Mouse (Mus musculus): ENCODE results near the gene Ugt1a2. TPM values are rescaled to one million over a fixed set of nuclear protein-coding genes. Genes with fewer than 3 reads are reported as not detected.

Gene Ugt1a2
- polyA plus RNA-seq, 1 experiment from 2014 or later: not detected

DNA sequence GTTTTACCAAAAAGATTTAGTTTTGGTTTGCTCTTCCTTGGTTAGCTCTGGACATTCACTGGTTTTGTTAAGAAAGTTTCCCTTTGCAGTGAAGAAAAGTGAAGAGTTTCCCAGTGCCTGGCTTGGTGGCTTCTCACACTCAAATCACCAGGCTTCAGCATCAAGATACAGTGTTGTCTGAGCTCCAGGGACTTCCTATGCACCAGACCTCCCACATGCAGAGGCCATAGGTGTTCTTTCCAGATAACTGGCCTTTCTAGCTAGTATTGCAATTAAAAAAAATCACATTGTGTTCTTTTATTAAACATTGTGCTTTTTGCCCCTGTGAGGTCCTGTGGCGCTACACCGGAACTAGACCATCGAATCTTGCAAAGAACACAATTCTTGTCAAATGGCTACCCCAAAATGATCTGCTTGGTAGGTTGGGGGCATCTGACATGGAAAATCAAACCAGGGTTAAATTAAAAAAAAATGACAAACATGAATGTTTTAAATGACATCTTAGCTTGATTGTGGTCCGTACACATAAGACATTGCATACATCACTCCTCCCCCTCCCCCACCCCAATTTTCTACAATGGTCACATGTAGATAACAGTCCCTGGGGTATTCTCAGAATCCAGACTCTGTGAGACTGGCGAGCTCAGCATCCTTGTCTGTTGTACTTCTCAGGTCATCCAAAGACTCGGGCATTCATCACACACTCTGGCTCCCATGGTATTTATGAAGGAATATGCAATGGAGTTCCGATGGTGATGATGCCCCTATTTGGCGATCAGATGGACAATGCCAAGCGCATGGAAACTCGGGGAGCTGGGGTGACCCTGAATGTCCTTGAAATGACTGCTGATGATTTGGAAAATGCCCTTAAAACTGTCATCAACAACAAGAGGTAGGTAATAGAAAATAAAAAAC, 15.3 kb downstream of the Ugt1a2 start:
- Histone ChIP-seq H3K4me3 (ENCODE audit: low read length) (no peak overlapping the region), H3K36me3 (ENCODE audit: control insufficient read depth, insufficient read depth, low read length) (no peaks in the 10 kb centered on the region), H3K4me1 (replicated peaks; ENCODE audit: control insufficient read depth, insufficient read depth, low read length) (no peaks in the 10 kb centered on the region), H3K9ac (ENCODE audit: low read length) (no peak overlapping the region), H3K27ac (ENCODE audit: low read length) (no peak overlapping the region), H3K27me3 (ENCODE audit: control insufficient read depth, insufficient read depth, low read depth, low read length) (no peaks in the 10 kb centered on the region), H3K4me2 (ENCODE audit: low read depth, low read length) (no peak overlapping the region), H3K9me3 (ENCODE audit: control insufficient read depth, low read length) (peaks cover 55% of the 10 kb centered on the region)
- ATAC-seq (ENCODE audit: low read depth): no peak
- WGBS: 67% methylated on average over 10 of the region's 10 CpGs

DNA sequence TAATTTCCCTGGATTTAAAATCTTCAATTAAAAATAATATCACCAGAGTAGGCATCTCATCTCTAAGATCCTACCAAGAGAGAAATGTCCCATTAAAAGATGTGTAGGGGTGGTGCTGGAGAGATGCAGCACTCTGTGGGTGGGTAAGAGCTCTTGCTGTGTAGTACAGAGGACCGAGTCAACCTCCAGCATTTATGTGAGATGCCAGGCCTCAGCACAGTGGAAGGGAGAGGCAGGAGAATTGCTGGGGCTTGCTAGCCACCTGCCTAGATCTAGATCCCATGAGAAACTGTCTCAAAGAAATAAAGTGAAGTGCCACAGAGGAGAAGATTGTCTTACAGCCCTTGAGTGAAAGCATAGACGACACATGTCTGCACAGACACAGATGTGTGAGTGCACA, 16.1 kb downstream of the Ugt1a2 start:
- no peaks in the 10 kb centered on the region for H3K36me3 ChIP-seq (ENCODE audit: control insufficient read depth, insufficient read depth, low read length)
- H3K4me1 ChIP-seq (replicated peaks; ENCODE audit: control insufficient read depth, insufficient read depth, low read length): no peaks in the 10 kb centered on the region
- H3K4me3 ChIP-seq (ENCODE audit: low read length): no peak overlapping the region
- no peak overlapping the region for H3K4me2 ChIP-seq (ENCODE audit: low read depth, low read length)
- H3K9me3 ChIP-seq (ENCODE audit: control insufficient read depth, low read length): peaks cover 52% of the 10 kb centered on the region
- no peak for ATAC-seq (ENCODE audit: low read depth)
- H3K27ac ChIP-seq (ENCODE audit: low read length): no peak overlapping the region
- H3K9ac ChIP-seq (ENCODE audit: low read length): no peak overlapping the region
- no peaks in the 10 kb centered on the region for H3K27me3 ChIP-seq (ENCODE audit: control insufficient read depth, insufficient read depth, low read depth, low read length)
- WGBS: 54% methylated on average over 2 of the region's 2 CpGs

DNA sequence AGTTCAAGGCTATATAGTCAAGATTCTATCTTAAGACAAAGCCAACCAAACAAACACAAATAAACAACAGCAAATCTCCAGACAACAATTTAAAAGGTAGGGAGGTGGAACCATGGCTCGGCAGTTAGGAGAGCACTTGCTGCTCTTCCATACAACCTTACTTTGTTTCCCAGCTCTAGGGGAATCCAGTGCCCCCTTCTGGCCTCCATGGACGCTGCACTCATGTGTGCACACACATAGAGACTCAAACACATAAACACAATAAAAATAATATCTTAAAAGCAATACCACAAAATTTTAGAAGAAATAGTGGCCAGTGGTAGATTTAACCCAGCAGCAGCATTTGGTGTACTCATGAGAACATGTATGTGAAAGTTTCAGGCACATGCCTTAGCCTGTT, 16.7 kb downstream of the Ugt1a2 start:
- H3K27ac ChIP-seq (ENCODE audit: low read length): no peak overlapping the region
- H3K4me2 ChIP-seq (ENCODE audit: low read depth, low read length): no peak overlapping the region
- no peak for ATAC-seq (ENCODE audit: low read depth)
- no peak overlapping the region for H3K4me3 ChIP-seq (ENCODE audit: low read length)
- H3K27me3 ChIP-seq (ENCODE audit: control insufficient read depth, insufficient read depth, low read depth, low read length): no peaks in the 10 kb centered on the region
- no peaks in the 10 kb centered on the region for H3K36me3 ChIP-seq (ENCODE audit: control insufficient read depth, insufficient read depth, low read length)
- no peak overlapping the region for H3K9ac ChIP-seq (ENCODE audit: low read length)
- no peaks in the 10 kb centered on the region for H3K4me1 ChIP-seq (replicated peaks; ENCODE audit: control insufficient read depth, insufficient read depth, low read length)
- WGBS: 48% methylated on average over 2 of the region's 2 CpGs
- H3K9me3 ChIP-seq (ENCODE audit: control insufficient read depth, low read length): peaks cover 46% of the 10 kb centered on the region

DNA sequence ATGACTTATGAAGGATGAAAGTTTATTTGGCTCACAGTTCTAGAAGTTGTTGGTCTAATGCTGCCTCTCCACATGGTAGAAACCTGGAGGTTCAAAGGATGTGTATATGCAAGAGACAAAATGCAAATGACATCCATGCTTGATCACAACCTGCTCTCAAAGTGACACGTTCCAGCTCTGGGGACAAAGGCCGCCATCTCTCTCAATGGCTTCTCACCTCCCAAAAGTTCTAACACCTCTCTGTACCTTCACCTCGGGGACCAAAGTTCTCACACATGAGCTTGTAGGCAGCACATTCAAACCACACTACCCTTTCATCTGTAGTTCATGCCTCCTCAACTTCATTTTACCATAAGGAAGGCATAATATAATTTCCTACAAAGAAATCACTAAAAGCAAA, 17.2 kb downstream of the Ugt1a2 start:
- H3K27me3 ChIP-seq (ENCODE audit: control insufficient read depth, insufficient read depth, low read depth, low read length): no peaks in the 10 kb centered on the region
- H3K9me3 ChIP-seq (ENCODE audit: control insufficient read depth, low read length): peaks cover 41% of the 10 kb centered on the region
- no peak overlapping the region for H3K4me2 ChIP-seq (ENCODE audit: low read depth, low read length)
- 31% methylated on average over 3 of the region's 3 CpGs for WGBS
- H3K4me3 ChIP-seq (ENCODE audit: low read length): no peak overlapping the region
- H3K9ac ChIP-seq (ENCODE audit: low read length): no peak overlapping the region
- ATAC-seq (ENCODE audit: low read depth): no peak
- H3K36me3 ChIP-seq (ENCODE audit: control insufficient read depth, insufficient read depth, low read length): no peaks in the 10 kb centered on the region
- H3K4me1 ChIP-seq (replicated peaks; ENCODE audit: control insufficient read depth, insufficient read depth, low read length): no peaks in the 10 kb centered on the region
- H3K27ac ChIP-seq (ENCODE audit: low read length): no peak overlapping the region

DNA sequence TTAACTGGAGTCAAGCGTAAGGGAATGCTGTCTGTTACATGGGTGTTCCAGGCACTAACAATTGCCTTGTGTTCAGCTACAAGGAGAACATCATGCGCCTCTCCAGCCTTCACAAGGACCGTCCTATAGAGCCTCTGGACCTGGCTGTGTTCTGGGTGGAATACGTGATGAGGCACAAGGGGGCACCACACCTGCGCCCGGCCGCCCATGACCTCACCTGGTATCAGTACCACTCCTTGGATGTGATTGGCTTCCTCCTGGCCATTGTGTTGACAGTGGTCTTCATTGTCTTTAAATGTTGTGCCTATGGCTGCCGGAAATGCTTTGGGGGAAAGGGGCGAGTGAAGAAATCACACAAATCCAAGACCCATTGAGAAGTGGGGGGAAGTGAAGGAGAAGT, 17.6 kb downstream of the Ugt1a2 start:
- 70% methylated on average over 9 of the region's 9 CpGs for WGBS
- Histone ChIP-seq H3K4me1 (replicated peaks; ENCODE audit: control insufficient read depth, insufficient read depth, low read length) (no peaks in the 10 kb centered on the region), H3K9me3 (ENCODE audit: control insufficient read depth, low read length) (peaks cover 39% of the 10 kb centered on the region), H3K36me3 (ENCODE audit: control insufficient read depth, insufficient read depth, low read length) (no peaks in the 10 kb centered on the region), H3K27ac (ENCODE audit: low read length) (no peak overlapping the region), H3K4me3 (ENCODE audit: low read length) (no peak overlapping the region), H3K27me3 (ENCODE audit: control insufficient read depth, insufficient read depth, low read depth, low read length) (no peaks in the 10 kb centered on the region), H3K4me2 (ENCODE audit: low read depth, low read length) (no peak overlapping the region), H3K9ac (ENCODE audit: low read length) (no peak overlapping the region)
- no peak for ATAC-seq (ENCODE audit: low read depth)

DNA sequence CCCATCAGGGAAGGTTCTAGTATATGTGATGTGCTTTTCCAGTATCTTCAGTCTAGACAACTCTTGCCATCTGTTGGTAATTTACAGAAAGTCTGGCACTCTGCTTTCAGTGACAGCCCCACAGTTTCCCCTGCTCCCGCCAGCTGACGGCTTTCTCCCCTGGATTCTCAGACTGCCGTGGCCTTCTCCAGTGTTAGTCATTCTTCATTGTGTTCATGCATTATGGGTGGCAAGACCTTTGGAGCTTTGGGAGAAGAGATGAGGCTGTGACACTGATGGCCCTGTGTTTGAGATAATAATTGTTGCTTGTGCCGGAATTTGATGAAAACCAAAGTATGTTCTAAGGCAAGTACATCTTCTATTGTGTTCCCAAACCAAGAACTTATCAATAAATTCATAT, 18.2 kb downstream of the Ugt1a2 start:
- H3K9ac ChIP-seq (ENCODE audit: low read length): no peak overlapping the region
- no peak for ATAC-seq (ENCODE audit: low read depth)
- no peaks in the 10 kb centered on the region for H3K27me3 ChIP-seq (ENCODE audit: control insufficient read depth, insufficient read depth, low read depth, low read length)
- no peak overlapping the region for H3K4me2 ChIP-seq (ENCODE audit: low read depth, low read length)
- H3K4me1 ChIP-seq (replicated peaks; ENCODE audit: control insufficient read depth, insufficient read depth, low read length): no peaks in the 10 kb centered on the region
- H3K4me3 ChIP-seq (ENCODE audit: low read length): no peak overlapping the region
- WGBS: 47% methylated on average over 4 of the region's 4 CpGs
- H3K9me3 ChIP-seq (ENCODE audit: control insufficient read depth, low read length): peaks cover 35% of the 10 kb centered on the region
- H3K36me3 ChIP-seq (ENCODE audit: control insufficient read depth, insufficient read depth, low read length): no peaks in the 10 kb centered on the region
- no peak overlapping the region for H3K27ac ChIP-seq (ENCODE audit: low read length)

DNA sequence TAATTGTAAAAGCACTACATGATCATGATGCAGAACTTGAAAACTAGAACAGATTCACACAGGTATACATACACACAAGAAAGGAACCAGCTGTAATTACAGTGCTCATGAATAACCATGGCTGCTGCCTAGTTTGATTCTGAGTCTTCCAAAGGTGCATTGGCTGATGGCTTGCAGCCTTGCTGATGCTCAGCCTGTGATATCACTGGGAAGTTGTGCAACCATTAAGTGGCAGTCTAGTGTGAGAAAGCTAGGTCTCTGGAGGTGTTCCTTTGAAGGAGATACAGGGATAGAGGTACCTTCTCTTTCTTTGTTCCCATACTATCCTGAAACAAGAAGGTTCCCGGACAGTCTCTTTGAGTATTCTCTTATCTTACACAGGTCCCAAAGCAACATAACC, 18.7 kb downstream of the Ugt1a2 start:
- Histone ChIP-seq H3K4me1 (replicated peaks; ENCODE audit: control insufficient read depth, insufficient read depth, low read length) (no peaks in the 10 kb centered on the region), H3K4me3 (ENCODE audit: low read length) (no peak overlapping the region), H3K27ac (ENCODE audit: low read length) (no peak overlapping the region), H3K9me3 (ENCODE audit: control insufficient read depth, low read length) (peaks cover 31% of the 10 kb centered on the region), H3K36me3 (ENCODE audit: control insufficient read depth, insufficient read depth, low read length) (no peaks in the 10 kb centered on the region), H3K9ac (ENCODE audit: low read length) (no peak overlapping the region), H3K4me2 (ENCODE audit: low read depth, low read length) (no peak overlapping the region), H3K27me3 (ENCODE audit: control insufficient read depth, insufficient read depth, low read depth, low read length) (no peaks in the 10 kb centered on the region)
- no peak for ATAC-seq (ENCODE audit: low read depth)
- 11% methylated on average over 1 of the region's 1 CpGs for WGBS

DNA sequence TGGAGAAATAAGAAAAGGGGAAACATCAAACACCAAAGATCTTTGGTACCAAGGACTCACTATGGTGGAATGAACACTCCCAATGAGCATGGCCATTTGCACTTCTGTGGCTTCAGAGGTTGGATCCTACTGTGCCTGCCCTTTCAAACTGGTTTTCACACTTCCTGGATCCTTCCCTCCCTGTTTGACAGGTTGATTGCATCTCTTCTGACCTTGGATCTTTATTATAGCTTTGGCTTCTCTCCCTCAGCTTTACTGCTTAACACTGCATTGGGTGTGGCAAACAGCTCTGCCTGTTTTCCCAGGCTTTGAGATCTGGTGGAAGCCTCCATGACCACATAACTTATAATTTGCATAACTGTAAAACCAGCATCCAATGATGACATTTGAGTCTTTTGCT, 19.9 kb downstream of the Ugt1a2 start:
- Histone ChIP-seq H3K27ac (ENCODE audit: low read length) (no peak overlapping the region), H3K9me3 (ENCODE audit: control insufficient read depth, low read length) (peaks cover 22% of the 10 kb centered on the region), H3K27me3 (ENCODE audit: control insufficient read depth, insufficient read depth, low read depth, low read length) (no peaks in the 10 kb centered on the region), H3K4me3 (ENCODE audit: low read length) (no peak overlapping the region), H3K4me2 (ENCODE audit: low read depth, low read length) (no peak overlapping the region), H3K9ac (ENCODE audit: low read length) (no peak overlapping the region), H3K4me1 (replicated peaks; ENCODE audit: control insufficient read depth, insufficient read depth, low read length) (no peaks in the 10 kb centered on the region), H3K36me3 (ENCODE audit: control insufficient read depth, insufficient read depth, low read length) (no peaks in the 10 kb centered on the region)
- no peak for ATAC-seq (ENCODE audit: low read depth)

DNA sequence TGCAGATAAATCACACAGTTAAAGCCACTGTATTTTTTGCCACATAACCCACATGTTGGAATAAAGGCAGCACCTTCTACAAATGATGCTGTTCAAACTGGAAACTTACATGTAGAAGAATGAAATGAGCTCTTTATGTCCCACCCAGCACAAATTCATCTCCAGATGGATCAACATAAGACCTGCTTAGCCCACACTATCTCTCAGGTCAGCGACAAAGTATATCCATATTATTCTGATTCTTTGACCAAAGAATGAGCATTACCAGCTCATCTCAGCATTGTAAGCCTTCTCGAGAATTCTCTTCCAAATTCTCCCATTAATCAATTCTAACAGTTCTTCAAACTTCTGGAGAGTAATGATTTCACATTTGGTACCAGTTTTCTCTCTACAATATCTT, 21.8 kb downstream of the Ugt1a2 start:
- Histone ChIP-seq H3K9ac (ENCODE audit: low read length) (no peak overlapping the region), H3K4me3 (ENCODE audit: low read length) (no peak overlapping the region), H3K36me3 (ENCODE audit: control insufficient read depth, insufficient read depth, low read length) (no peaks in the 10 kb centered on the region), H3K9me3 (ENCODE audit: control insufficient read depth, low read length) (peaks cover 21% of the 10 kb centered on the region), H3K27ac (ENCODE audit: low read length) (no peak overlapping the region), H3K27me3 (ENCODE audit: control insufficient read depth, insufficient read depth, low read depth, low read length) (no peaks in the 10 kb centered on the region), H3K4me1 (replicated peaks; ENCODE audit: control insufficient read depth, insufficient read depth, low read length) (no peaks in the 10 kb centered on the region), H3K4me2 (ENCODE audit: low read depth, low read length) (no peak overlapping the region)
- no peak for ATAC-seq (ENCODE audit: low read depth)
- WGBS: 38% methylated on average over 2 of the region's 2 CpGs
